Mouse (Mus musculus) ES-E14 (cell line): ENCODE measurements around the gene Crip3.

Experiments used
- CHD2 ChIP-seq: IDR thresholded peaks from 2 replicates; pipeline ENCODE4 v1.6.1; 2014; ENCODE audit warnings: mild to moderate bottlenecking, low read depth, low read length, inconsistent platforms
- HCFC1 ChIP-seq: IDR thresholded peaks from 2 replicates; pipeline ENCODE4 v1.6.1; 2012; ENCODE audit warnings: low read length, inconsistent platforms, borderline replicate concordance; ENCODE audit not compliant: insufficient read depth
- MAFK ChIP-seq: IDR thresholded peaks from 2 replicates; pipeline ENCODE4 v1.6.1; 2014; ENCODE audit warnings: mild to moderate bottlenecking, low read depth, low read length, inconsistent platforms; ENCODE audit not compliant: insufficient read depth
- ZC3H11A ChIP-seq: IDR thresholded peaks from 2 replicates; pipeline ENCODE4 v1.6.1; 2012; ENCODE audit warnings: low read depth, mild to moderate bottlenecking, inconsistent platforms, low read length, borderline replicate concordance
- ZNF384 ChIP-seq: IDR thresholded peaks from 2 replicates; pipeline ENCODE4 v1.6.1; 2012; ENCODE audit warnings: low read depth, low read length, inconsistent platforms

DNA sequence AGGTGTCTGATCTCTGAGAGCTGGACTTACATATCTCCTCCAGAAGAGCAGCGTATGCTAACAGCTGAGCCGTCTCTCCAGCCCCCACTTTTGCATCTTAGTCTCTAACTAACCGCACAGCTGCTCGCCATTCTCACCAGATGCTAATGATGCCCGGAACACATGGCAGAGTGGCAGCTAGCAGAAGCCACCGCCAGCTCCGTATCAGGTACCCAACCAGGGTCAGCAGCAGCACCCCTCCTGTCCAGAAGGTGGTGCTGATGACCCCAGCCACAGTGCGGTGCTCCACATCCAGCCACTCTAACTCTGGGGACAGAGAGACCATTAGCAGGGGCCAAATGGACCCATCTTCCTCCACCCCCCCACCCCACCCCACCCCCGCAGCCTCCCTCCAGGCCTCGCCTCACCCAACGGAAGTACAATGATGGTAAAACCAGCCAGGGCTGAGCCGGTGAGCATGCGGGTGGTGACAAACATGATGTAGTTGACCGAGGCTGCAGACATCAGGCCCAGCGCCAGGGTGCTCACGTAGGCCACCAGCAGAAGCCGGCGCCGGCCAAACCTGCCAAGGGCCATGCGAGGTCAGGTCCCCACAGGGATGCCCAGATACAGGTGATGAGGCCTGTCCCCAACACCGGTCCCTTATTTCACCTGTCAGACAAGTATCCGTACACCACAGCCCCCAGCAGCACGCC lies 8.1 kb downstream of the Crip3 start:
- TF ChIP-seq HCFC1 (no peak), CHD2 (no peak), MAFK (no peak), ZC3H11A (no peak), ZNF384 (no peak)
